Mouse (Mus musculus): ENCODE results near the gene Ttll3.
A peak's percentile ranks its signal among the peaks of the same experiment; 100 is the strongest.

The Ttll3 gene

GRCm38 (mm10) chr6:113380480-113380879 is 8.6 kb upstream of the Ttll3 start:
- DNase-seq, result no peak

- peak; percentile 38 to 58 for DNase-seq
Observed at GRCm38 (mm10) chr6:113384351-113384927, 4.6 kb upstream of the Ttll3 start.

GRCm38 (mm10) chr6:113385160-113385714 is 3.8 kb upstream of the Ttll3 start:
- no peak for DNase-seq

GRCm38 (mm10) chr6:113386025-113386424 is 3.0 kb upstream of the Ttll3 start:
- no peak for DNase-seq

- DNase-seq, result no peak
Observed at GRCm38 (mm10) chr6:113390715-113391114, 1.7 kb downstream of the Ttll3 start.

GRCm38 (mm10) chr6:113392015-113392386 is 2.9 kb downstream of the Ttll3 start:
- DNase-seq, result no peak

GRCm38 (mm10) chr6:113392387-113393071 is 3.5 kb downstream of the Ttll3 start:
- peak; percentile 71 to 73 for DNase-seq

- DNase-seq, result no peak
Observed at GRCm38 (mm10) chr6:113393951-113394350, 4.9 kb downstream of the Ttll3 start.

GRCm38 (mm10) chr6:113394811-113395210 is 5.8 kb downstream of the Ttll3 start:
- no peak for DNase-seq

GRCm38 (mm10) chr6:113395501-113395900 is 6.4 kb downstream of the Ttll3 start:
- no peak for DNase-seq

- DNase-seq, result no peak
Observed at GRCm38 (mm10) chr6:113396270-113397030, 7.4 kb downstream of the Ttll3 start.

- peak; percentile 70 for DNase-seq
Observed at GRCm38 (mm10) chr6:113402094-113402493, 13.0 kb downstream of the Ttll3 start.

- peak; percentile 28 to 34 for DNase-seq
Observed at GRCm38 (mm10) chr6:113404649-113405448, 15.8 kb downstream of the Ttll3 start.

- no peak for DNase-seq
Observed at GRCm38 (mm10) chr6:113405483-113405882, 16.4 kb downstream of the Ttll3 start.

GRCm38 (mm10) chr6:113406683-113407082 is 17.6 kb downstream of the Ttll3 start:
- peak in 1 of 2 experiments; percentile 49 for DNase-seq

- DNase-seq, result no peak
Observed at GRCm38 (mm10) chr6:113410001-113410400, 20.9 kb downstream of the Ttll3 start.

- DNase-seq, result peak; percentile 30 to 38
Observed at GRCm38 (mm10) chr6:113416416-113416815, 27.4 kb downstream of the Ttll3 start.

GRCm38 (mm10) chr6:113418441-113419198 is 29.6 kb downstream of the Ttll3 start:
- peak in 1 of 2 experiments; percentile 63 for DNase-seq

- DNase-seq, result peak; percentile 100
Observed at GRCm38 (mm10) chr6:113419199-113419587, 30.1 kb downstream of the Ttll3 start, which contains the start of gene Rpusd3. Gene Rpusd3, minus strand, starts transcription at chr6:113419340.

GRCm38 (mm10) chr6:113423000-113423399 is 33.9 kb downstream of the Ttll3 start:
- no peak for DNase-seq

- DNase-seq, result peak; percentile 33 to 36
Observed at GRCm38 (mm10) chr6:113424187-113424586, 35.1 kb downstream of the Ttll3 start.

GRCm38 (mm10) chr6:113426696-113427095 is 37.6 kb downstream of the Ttll3 start:
- no peak for DNase-seq
